Comparison of ENCODE assay signal across 8 mouse cellular contexts in the genomic region with DNA sequence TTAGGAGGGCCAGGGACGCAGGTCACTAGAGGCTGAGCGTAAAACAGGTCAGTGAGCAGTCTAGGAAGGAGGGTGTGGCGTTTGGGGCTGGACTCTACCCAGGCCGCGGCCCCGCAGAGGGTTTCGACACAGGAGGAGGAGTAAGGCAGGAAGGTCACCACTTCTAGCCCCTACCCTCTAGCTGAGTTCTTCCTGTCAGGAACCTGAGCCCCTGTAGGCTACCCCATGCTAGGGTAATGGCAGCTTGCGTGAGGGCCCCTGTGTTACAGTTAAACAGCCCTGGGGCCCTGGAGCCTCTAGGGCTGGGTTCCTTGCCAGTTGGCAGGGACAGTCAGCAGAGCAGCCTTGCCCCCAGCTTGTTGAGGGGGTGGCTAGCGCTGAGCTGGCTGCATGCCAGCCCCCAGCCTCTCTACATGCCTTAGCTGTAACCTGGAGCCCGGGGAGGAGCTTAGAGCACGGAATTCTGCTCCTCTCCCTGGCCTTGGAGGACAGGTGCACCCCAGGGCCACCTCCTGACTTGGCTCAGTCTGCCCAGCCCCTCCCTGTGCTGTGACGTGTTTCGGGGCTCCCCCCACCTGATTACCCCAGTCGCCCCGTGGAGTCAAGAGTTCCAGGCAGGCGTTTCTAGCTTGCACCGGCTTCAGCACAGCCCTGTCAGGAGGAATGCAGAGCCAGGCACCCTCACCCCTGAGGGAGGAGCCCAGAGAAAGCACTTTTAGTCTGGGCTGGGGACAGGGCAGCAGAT. TPM values are rescaled to one million over a fixed set of nuclear protein-coding genes. Genes with fewer than 3 reads are reported as not detected.
DNase-seq lines count a peak whose midpoint lies in the region; ATAC-seq and TF ChIP-seq lines count a peak whose summit lies in the region.

No protein-coding gene starts in this region.

- H3K4me3 ChIP-seq in gastrocnemius, adult 2 months = peak overlapping the region; percentile 38
- no peak overlapping the region for H3K4me3 ChIP-seq in heart, embryonic 12.5 days
- H3K4me3 ChIP-seq in kidney, embryonic 15.5 days (replicated peaks) = peak overlapping the region; percentile 23; the same call in 1 of the 2 replicates
- peak overlapping the region; percentile 36; the same call in 1 of the 2 replicates for H3K4me3 ChIP-seq in liver, embryonic 12.5 days
- H3K4me3 ChIP-seq in midbrain, postnatal 0 days (ENCODE audit: low read depth, low read length) = no peak overlapping the region

- ATAC-seq in heart, embryonic 12.5 days (ENCODE audit: insufficient number of reproducible peaks, low FRiP score) = peak; percentile 54
- peak; percentile 61 for ATAC-seq in kidney, embryonic 15.5 days (replicated peaks; ENCODE audit: low FRiP score)
- peak; percentile 60 for ATAC-seq in liver, embryonic 12.5 days
- peak; percentile 20; the same call in 1 of the 2 replicates for ATAC-seq in midbrain, postnatal 0 days (ENCODE audit: low FRiP score)

- H3K9ac ChIP-seq in heart, embryonic 12.5 days = peak overlapping the region; percentile 32; the same call in 1 of the 2 replicates
- H3K9ac ChIP-seq in kidney, embryonic 15.5 days = peak overlapping the region; percentile 24; the same call in 1 of the 2 replicates
- peak overlapping the region; percentile 7; the same call in 1 of the 2 replicates for H3K9ac ChIP-seq in liver, embryonic 12.5 days
- H3K9ac ChIP-seq in midbrain, postnatal 0 days (replicated peaks; ENCODE audit: low read length, poor library complexity, severe bottlenecking) = 0 out of 2 replicates have a peak overlapping the region, but pooled peaks have one; percentile 24

- no peaks in the 10 kb centered on the region for H3K9me3 ChIP-seq in heart, embryonic 12.5 days (replicated peaks)
- H3K9me3 ChIP-seq in kidney, embryonic 15.5 days (replicated peaks) = no peaks in the 10 kb centered on the region
- H3K9me3 ChIP-seq in liver, embryonic 12.5 days (replicated peaks) = no peaks in the 10 kb centered on the region
- H3K9me3 ChIP-seq in midbrain, postnatal 0 days (ENCODE audit: low read length) = no peaks in the 10 kb centered on the region

- intact Hi-C loops in gastrocnemius, adult 2 months (cut with DNase I) = no loop called here

- TF ChIP-seq CTCF in gastrocnemius, adult 2 months (IDR thresholded peaks at IDR 0.05) = no peak
- TF ChIP-seq CTCF in midbrain, postnatal 0 days (IDR thresholded peaks at IDR 0.05) = no peak

- DNase-seq in gastrocnemius, adult 2 months = peak; percentile 83
- no peak for DNase-seq in gastrocnemius, adult 18-20 months (ENCODE audit: low spot score)
- peak; percentile 88 to 92 for DNase-seq in cerebellum, postnatal 25 days
- DNase-seq in midbrain, postnatal 0 days (ENCODE audit: low spot score) = peak; percentile 82
- DNase-seq in urinary bladder, postnatal 14 days (ENCODE audit: low spot score) = peak; percentile 71

- no peaks in the 10 kb centered on the region for H3K27me3 ChIP-seq in heart, embryonic 12.5 days (replicated peaks)
- no peaks in the 10 kb centered on the region for H3K27me3 ChIP-seq in kidney, embryonic 15.5 days
- H3K27me3 ChIP-seq in liver, embryonic 12.5 days (replicated peaks) = no peaks in the 10 kb centered on the region
- H3K27me3 ChIP-seq in midbrain, postnatal 0 days (ENCODE audit: insufficient read depth, low read length) = no peaks in the 10 kb centered on the region

- H3K27ac ChIP-seq in gastrocnemius, adult 2 months = peak overlapping the region; percentile 86
- peak overlapping the region; percentile 82 for H3K27ac ChIP-seq in heart, embryonic 12.5 days (ENCODE audit: poor library complexity, severe bottlenecking)
- peak overlapping the region; percentile 90 for H3K27ac ChIP-seq in kidney, embryonic 15.5 days
- H3K27ac ChIP-seq in liver, embryonic 12.5 days = peak overlapping the region; percentile 78
- H3K27ac ChIP-seq in midbrain, postnatal 0 days (ENCODE audit: low read depth, low read length) = no peak overlapping the region; the same call in 1 of the 2 replicates

- peaks cover 49% of the 10 kb centered on the region for H3K4me1 ChIP-seq in heart, embryonic 12.5 days (replicated peaks)
- H3K4me1 ChIP-seq in kidney, embryonic 15.5 days = peaks cover 70% of the 10 kb centered on the region
- peaks cover 53% of the 10 kb centered on the region for H3K4me1 ChIP-seq in liver, embryonic 12.5 days
- H3K4me1 ChIP-seq in midbrain, postnatal 0 days (ENCODE audit: insufficient read depth, low read length) = no peaks in the 10 kb centered on the region

- H3K4me2 ChIP-seq in heart, embryonic 12.5 days = peak overlapping the region; percentile 49
- H3K4me2 ChIP-seq in kidney, embryonic 15.5 days = peak overlapping the region; percentile 52
- peak overlapping the region; percentile 60 for H3K4me2 ChIP-seq in liver, embryonic 12.5 days
- H3K4me2 ChIP-seq in midbrain, postnatal 0 days (ENCODE audit: low read depth, low read length, poor library complexity, severe bottlenecking) = no peak overlapping the region

- 35% methylated on average over 17 of the region's 17 CpGs for WGBS in heart, embryonic 12.5 days
- WGBS in kidney, embryonic 15.5 days = 25% methylated on average over 17 of the region's 17 CpGs
- WGBS in liver, embryonic 12.5 days (ENCODE audit: insufficient replicate concordance) = 46% methylated on average over 17 of the region's 17 CpGs
- 60% methylated on average over 17 of the region's 17 CpGs for WGBS in midbrain, postnatal 0 days

- peaks cover 41% of the 10 kb centered on the region for H3K36me3 ChIP-seq in heart, embryonic 12.5 days
- peaks cover 44% of the 10 kb centered on the region for H3K36me3 ChIP-seq in kidney, embryonic 15.5 days
- peaks cover 44% of the 10 kb centered on the region for H3K36me3 ChIP-seq in liver, embryonic 12.5 days
- peaks cover 7% of the 10 kb centered on the region; the same call in 1 of the 2 replicates for H3K36me3 ChIP-seq in midbrain, postnatal 0 days (ENCODE audit: insufficient read depth, low read length)

RNA-seq across cellular contexts. Expression of gene Rplp0, which starts 15.6 kb away (rescaled TPM):
- total RNA-seq in gastrocnemius, adult 2 months (2021) = 100 to 1,000 TPM; 567 to 689 TPM
- total RNA-seq in gastrocnemius, adult 18-20 months (2021) = 100 to 1,000 TPM; 617 to 621 TPM
- 949 and 971 TPM in 2 replicates for polyA plus RNA-seq in heart, embryonic 12.5 days (2016; fragmentation: Nextera tagmentation; extraction: Ambion mirVana)
- 1,539 and 1,600 TPM in 2 replicates for polyA plus RNA-seq in kidney, embryonic 15.5 days (2015; fragmentation: Nextera tagmentation; extraction: Ambion mirVana)
- polyA plus RNA-seq in liver, embryonic 12.5 days (2016; fragmentation: Nextera tagmentation; extraction: Ambion mirVana) = 1,698 and 1,725 TPM in 2 replicates
- total RNA-seq in midbrain, postnatal 0 days (2014; rRNA removed) = 1,612 and 1,828 TPM in 2 replicates
- polyA plus RNA-seq in midbrain, postnatal 0 days (2015; fragmentation: Nextera tagmentation; extraction: Ambion mirVana) = 779 and 814 TPM in 2 replicates

RNA-seq across cellular contexts. Expression of gene Gcn1l1, which starts 21.4 kb away (rescaled TPM):
- 10 to 100 TPM; 31.3 to 31.9 TPM for total RNA-seq in gastrocnemius, adult 2 months (2021)
- 10 to 100 TPM; 27.9 to 31.1 TPM for total RNA-seq in gastrocnemius, adult 18-20 months (2021)
- 43.1 and 47.0 TPM in 2 replicates for polyA plus RNA-seq in heart, embryonic 12.5 days (2016; fragmentation: Nextera tagmentation; extraction: Ambion mirVana)
- polyA plus RNA-seq in kidney, embryonic 15.5 days (2015; fragmentation: Nextera tagmentation; extraction: Ambion mirVana) = 44.3 and 49.3 TPM in 2 replicates
- polyA plus RNA-seq in liver, embryonic 12.5 days (2016; fragmentation: Nextera tagmentation; extraction: Ambion mirVana) = 36.7 and 38.0 TPM in 2 replicates
- 72.9 and 75.1 TPM in 2 replicates for total RNA-seq in midbrain, postnatal 0 days (2014; rRNA removed)
- polyA plus RNA-seq in midbrain, postnatal 0 days (2015; fragmentation: Nextera tagmentation; extraction: Ambion mirVana) = 24.7 and 26.6 TPM in 2 replicates

RNA-seq across cellular contexts. Expression of gene Pxn, which starts 37.2 kb away (rescaled TPM):
- total RNA-seq in gastrocnemius, adult 2 months (2021) = 10 to 100 TPM; 79.2 to 95.2 TPM
- 10 to 100 TPM; 87.2 to 94.2 TPM for total RNA-seq in gastrocnemius, adult 18-20 months (2021)
- polyA plus RNA-seq in heart, embryonic 12.5 days (2016; fragmentation: Nextera tagmentation; extraction: Ambion mirVana) = 41.1 and 41.7 TPM in 2 replicates
- 51.7 and 56.1 TPM in 2 replicates for polyA plus RNA-seq in kidney, embryonic 15.5 days (2015; fragmentation: Nextera tagmentation; extraction: Ambion mirVana)
- 17.4 and 20.1 TPM in 2 replicates for polyA plus RNA-seq in liver, embryonic 12.5 days (2016; fragmentation: Nextera tagmentation; extraction: Ambion mirVana)
- 34.6 and 39.4 TPM in 2 replicates for total RNA-seq in midbrain, postnatal 0 days (2014; rRNA removed)
- polyA plus RNA-seq in midbrain, postnatal 0 days (2015; fragmentation: Nextera tagmentation; extraction: Ambion mirVana) = 15.3 and 15.9 TPM in 2 replicates

RNA-seq across cellular contexts. Expression of gene Sirt4, which starts 59.2 kb away (rescaled TPM):
- total RNA-seq in gastrocnemius, adult 2 months (2021) = 10 to 100 TPM; 10.9 to 17.3 TPM
- total RNA-seq in gastrocnemius, adult 18-20 months (2021) = 10 to 100 TPM; 14.8 to 16.5 TPM
- polyA plus RNA-seq in heart, embryonic 12.5 days (2016; fragmentation: Nextera tagmentation; extraction: Ambion mirVana) = 14.7 and 18.0 TPM in 2 replicates
- polyA plus RNA-seq in kidney, embryonic 15.5 days (2015; fragmentation: Nextera tagmentation; extraction: Ambion mirVana) = 24.6 and 25.0 TPM in 2 replicates
- 6.3 and 7.5 TPM in 2 replicates for polyA plus RNA-seq in liver, embryonic 12.5 days (2016; fragmentation: Nextera tagmentation; extraction: Ambion mirVana)
- 19.5 and 25.6 TPM in 2 replicates for total RNA-seq in midbrain, postnatal 0 days (2014; rRNA removed)
- 22.4 and 27.0 TPM in 2 replicates for polyA plus RNA-seq in midbrain, postnatal 0 days (2015; fragmentation: Nextera tagmentation; extraction: Ambion mirVana)

Comparison
In these comparisons a context has a peak if more than half of its experiments do, and no peak if none do; other contexts are left out.
1. H3K4me3 ChIP-seq: peak in gastrocnemius, adult 2 months (single experiment), kidney, embryonic 15.5 days (single experiment) and liver, embryonic 12.5 days (single experiment); none in heart, embryonic 12.5 days (single experiment) and midbrain, postnatal 0 days (single experiment).
2. Peak in every context shown above with its lines, with median percentiles within 50 percentile points of each other: ATAC-seq and H3K9ac ChIP-seq.